Mouse (Mus musculus): ENCODE results near the gene Trim2.

- TF ChIP-seq CTCF (IDR thresholded peaks at IDR 0.05; ENCODE audit: control insufficient read depth, insufficient read depth, insufficient read length) = no peak
- no peak for TF ChIP-seq MYOD1 (IDR thresholded peaks at IDR 0.05; ENCODE audit: control insufficient read depth, insufficient read length, low read depth)
- no peak for TF ChIP-seq USF1 (IDR thresholded peaks at IDR 0.05; ENCODE audit: low read depth)
Observed at GRCm38 (mm10) chr3:84260837-84261236, 45.8 kb downstream of the Trim2 start.

Data from C2C12 (cell line).